Mouse (Mus musculus): ENCODE data around the gene Dscaml1. TPM values are rescaled to one million over a fixed set of nuclear protein-coding genes. Genes with fewer than 3 reads are reported as not detected.

Gene Dscaml1
- polyA plus RNA-seq, 1 experiment from 2014 or later: 0.54 TPM

GRCm38 (mm10) chr9:45432639-45433038, 6.2 kb downstream of the Dscaml1 start:
- H3K36me3 ChIP-seq (ENCODE audit: control insufficient read depth, insufficient read depth): no peaks in the 10 kb centered on the region
- no peak overlapping the region for H3K4me3 ChIP-seq (ENCODE audit: low read length)
- no peak overlapping the region for H3K27ac ChIP-seq (ENCODE audit: low read length)
- peaks cover 51% of the 10 kb centered on the region for H3K27me3 ChIP-seq (ENCODE audit: control insufficient read depth, insufficient read depth, low read length)
- peaks cover 6% of the 10 kb centered on the region; the same call in 1 of the 2 replicates for H3K4me1 ChIP-seq (ENCODE audit: control insufficient read depth, insufficient read depth, low read length)
- H3K4me2 ChIP-seq (ENCODE audit: low read depth, low read length): no peak overlapping the region
- WGBS: 64% methylated on average over 12 of the region's 12 CpGs
- no peaks in the 10 kb centered on the region for H3K9me3 ChIP-seq (replicated peaks; ENCODE audit: control insufficient read depth, low read length)
- H3K9ac ChIP-seq (ENCODE audit: low read length): no peak overlapping the region
- ATAC-seq (replicated peaks; ENCODE audit: extremely low read depth, insufficient read depth, low FRiP score): no peak

- WGBS: 82% methylated on average over 9 of the region's 9 CpGs
- Histone ChIP-seq H3K4me2 (ENCODE audit: low read depth, low read length) (no peak overlapping the region), H3K36me3 (ENCODE audit: control insufficient read depth, insufficient read depth) (no peaks in the 10 kb centered on the region), H3K27ac (ENCODE audit: low read length) (no peak overlapping the region), H3K4me1 (ENCODE audit: control insufficient read depth, insufficient read depth, low read length) (peaks cover 6% of the 10 kb centered on the region; the same call in 1 of the 2 replicates), H3K4me3 (ENCODE audit: low read length) (no peak overlapping the region), H3K9ac (ENCODE audit: low read length) (no peak overlapping the region), H3K27me3 (ENCODE audit: control insufficient read depth, insufficient read depth, low read length) (peaks cover 51% of the 10 kb centered on the region), H3K9me3 (replicated peaks; ENCODE audit: control insufficient read depth, low read length) (no peaks in the 10 kb centered on the region)
- no peak for ATAC-seq (replicated peaks; ENCODE audit: extremely low read depth, insufficient read depth, low FRiP score)
Observed at GRCm38 (mm10) chr9:45433119-45433518, 6.7 kb downstream of the Dscaml1 start.

- no peak for ATAC-seq (replicated peaks; ENCODE audit: extremely low read depth, insufficient read depth, low FRiP score)
- 72% methylated on average over 2 of the region's 2 CpGs for WGBS
- no peak overlapping the region for H3K4me3 ChIP-seq (ENCODE audit: low read length)
- H3K4me1 ChIP-seq (ENCODE audit: control insufficient read depth, insufficient read depth, low read length): peaks cover 6% of the 10 kb centered on the region; the same call in 1 of the 2 replicates
- no peak overlapping the region for H3K4me2 ChIP-seq (ENCODE audit: low read depth, low read length)
- no peak overlapping the region for H3K27ac ChIP-seq (ENCODE audit: low read length)
- H3K27me3 ChIP-seq (ENCODE audit: control insufficient read depth, insufficient read depth, low read length): peaks cover 44% of the 10 kb centered on the region
- H3K9ac ChIP-seq (ENCODE audit: low read length): no peak overlapping the region
- H3K9me3 ChIP-seq (replicated peaks; ENCODE audit: control insufficient read depth, low read length): no peaks in the 10 kb centered on the region
- H3K36me3 ChIP-seq (ENCODE audit: control insufficient read depth, insufficient read depth): no peaks in the 10 kb centered on the region
Observed at GRCm38 (mm10) chr9:45434171-45434570, 7.7 kb downstream of the Dscaml1 start.

- H3K4me3 ChIP-seq (ENCODE audit: low read length): no peak overlapping the region
- ATAC-seq (replicated peaks; ENCODE audit: extremely low read depth, insufficient read depth, low FRiP score): no peak
- H3K4me2 ChIP-seq (ENCODE audit: low read depth, low read length): no peak overlapping the region
- H3K9ac ChIP-seq (ENCODE audit: low read length): no peak overlapping the region
- 50% methylated on average over 4 of the region's 4 CpGs for WGBS
- no peaks in the 10 kb centered on the region for H3K9me3 ChIP-seq (replicated peaks; ENCODE audit: control insufficient read depth, low read length)
- no peak overlapping the region for H3K27ac ChIP-seq (ENCODE audit: low read length)
- H3K4me1 ChIP-seq (ENCODE audit: control insufficient read depth, insufficient read depth, low read length): no peaks in the 10 kb centered on the region
- no peaks in the 10 kb centered on the region for H3K36me3 ChIP-seq (ENCODE audit: control insufficient read depth, insufficient read depth)
- peaks cover 7% of the 10 kb centered on the region; the same call in 1 of the 2 replicates for H3K27me3 ChIP-seq (ENCODE audit: control insufficient read depth, insufficient read depth, low read length)
Observed at GRCm38 (mm10) chr9:45439025-45439424, 12.6 kb downstream of the Dscaml1 start.

GRCm38 (mm10) chr9:45440083-45440784, 13.8 kb downstream of the Dscaml1 start:
- no peak for ATAC-seq (replicated peaks; ENCODE audit: extremely low read depth, insufficient read depth, low FRiP score)
- Histone ChIP-seq H3K27me3 (ENCODE audit: control insufficient read depth, insufficient read depth, low read length) (peaks cover 5% of the 10 kb centered on the region; the same call in 1 of the 2 replicates), H3K4me3 (ENCODE audit: low read length) (no peak overlapping the region)

GRCm38 (mm10) chr9:45444251-45444798, 17.9 kb downstream of the Dscaml1 start:
- Histone ChIP-seq H3K4me2 (ENCODE audit: low read depth, low read length) (no peak overlapping the region), H3K36me3 (ENCODE audit: control insufficient read depth, insufficient read depth) (no peaks in the 10 kb centered on the region), H3K9ac (ENCODE audit: low read length) (no peak overlapping the region), H3K27me3 (ENCODE audit: control insufficient read depth, insufficient read depth, low read length) (peaks cover 21% of the 10 kb centered on the region), H3K4me3 (ENCODE audit: low read length) (no peak overlapping the region), H3K9me3 (replicated peaks; ENCODE audit: control insufficient read depth, low read length) (no peaks in the 10 kb centered on the region), H3K27ac (ENCODE audit: low read length) (no peak overlapping the region), H3K4me1 (ENCODE audit: control insufficient read depth, insufficient read depth, low read length) (no peaks in the 10 kb centered on the region)
- WGBS: 75% methylated on average over 5 of the region's 5 CpGs
- no peak for ATAC-seq (replicated peaks; ENCODE audit: extremely low read depth, insufficient read depth, low FRiP score)

More at GRCm38 (mm10) chr9:45440083-45440784, 13.8 kb downstream of the Dscaml1 start:
- Histone ChIP-seq H3K36me3 (ENCODE audit: control insufficient read depth, insufficient read depth) (no peaks in the 10 kb centered on the region), H3K4me1 (ENCODE audit: control insufficient read depth, insufficient read depth, low read length) (no peaks in the 10 kb centered on the region), H3K9me3 (replicated peaks; ENCODE audit: control insufficient read depth, low read length) (no peaks in the 10 kb centered on the region), H3K9ac (ENCODE audit: low read length) (no peak overlapping the region), H3K27ac (ENCODE audit: low read length) (no peak overlapping the region), H3K4me2 (ENCODE audit: low read depth, low read length) (no peak overlapping the region)
- WGBS: 74% methylated on average over 16 of the region's 16 CpGs

GRCm38 (mm10) chr9:45449658-45450057, 23.2 kb downstream of the Dscaml1 start:
- no peak for ATAC-seq (replicated peaks; ENCODE audit: extremely low read depth, insufficient read depth, low FRiP score)

GRCm38 (mm10) chr9:45451346-45451745, 24.9 kb downstream of the Dscaml1 start:
- no peaks in the 10 kb centered on the region for H3K4me1 ChIP-seq (ENCODE audit: control insufficient read depth, insufficient read depth, low read length)

More at GRCm38 (mm10) chr9:45449658-45450057, 23.2 kb downstream of the Dscaml1 start:
- no peaks in the 10 kb centered on the region for H3K9me3 ChIP-seq (replicated peaks; ENCODE audit: control insufficient read depth, low read length)
- no peak overlapping the region for H3K27ac ChIP-seq (ENCODE audit: low read length)
- H3K9ac ChIP-seq (ENCODE audit: low read length): no peak overlapping the region
- H3K4me1 ChIP-seq (ENCODE audit: control insufficient read depth, insufficient read depth, low read length): no peaks in the 10 kb centered on the region
- H3K36me3 ChIP-seq (ENCODE audit: control insufficient read depth, insufficient read depth): no peaks in the 10 kb centered on the region
- no peak overlapping the region for H3K4me2 ChIP-seq (ENCODE audit: low read depth, low read length)
- peaks cover 16% of the 10 kb centered on the region for H3K27me3 ChIP-seq (ENCODE audit: control insufficient read depth, insufficient read depth, low read length)
- H3K4me3 ChIP-seq (ENCODE audit: low read length): no peak overlapping the region
- 83% methylated on average over 3 of the region's 4 CpGs for WGBS

GRCm38 (mm10) chr9:45454032-45454431, 27.6 kb downstream of the Dscaml1 start:
- Histone ChIP-seq H3K36me3 (ENCODE audit: control insufficient read depth, insufficient read depth) (no peaks in the 10 kb centered on the region), H3K27ac (ENCODE audit: low read length) (no peak overlapping the region), H3K9ac (ENCODE audit: low read length) (no peak overlapping the region), H3K4me1 (ENCODE audit: control insufficient read depth, insufficient read depth, low read length) (no peaks in the 10 kb centered on the region), H3K4me3 (ENCODE audit: low read length) (no peak overlapping the region), H3K4me2 (ENCODE audit: low read depth, low read length) (no peak overlapping the region), H3K9me3 (replicated peaks; ENCODE audit: control insufficient read depth, low read length) (no peaks in the 10 kb centered on the region), H3K27me3 (ENCODE audit: control insufficient read depth, insufficient read depth, low read length) (peaks cover 1% of the 10 kb centered on the region; the same call in 1 of the 2 replicates)
- ATAC-seq (replicated peaks; ENCODE audit: extremely low read depth, insufficient read depth, low FRiP score): no peak
- 72% methylated on average over 10 of the region's 10 CpGs for WGBS

More at GRCm38 (mm10) chr9:45451346-45451745, 24.9 kb downstream of the Dscaml1 start:
- no peaks in the 10 kb centered on the region for H3K9me3 ChIP-seq (replicated peaks; ENCODE audit: control insufficient read depth, low read length)
- H3K27me3 ChIP-seq (ENCODE audit: control insufficient read depth, insufficient read depth, low read length): peaks cover 16% of the 10 kb centered on the region
- 74% methylated on average over 4 of the region's 4 CpGs for WGBS
- H3K4me2 ChIP-seq (ENCODE audit: low read depth, low read length): no peak overlapping the region
- ATAC-seq (replicated peaks; ENCODE audit: extremely low read depth, insufficient read depth, low FRiP score): no peak
- H3K27ac ChIP-seq (ENCODE audit: low read length): no peak overlapping the region
- H3K4me3 ChIP-seq (ENCODE audit: low read length): no peak overlapping the region
- H3K36me3 ChIP-seq (ENCODE audit: control insufficient read depth, insufficient read depth): no peaks in the 10 kb centered on the region
- H3K9ac ChIP-seq (ENCODE audit: low read length): no peak overlapping the region

Data from heart, embryonic 16.5 days (tissue).